Mouse (Mus musculus) 416B (cell line): ENCODE data around the gene Rtn3.
"Not testable (repeated sequence)": the region's sequence is repeated elsewhere in the genome, so short reads cannot be mapped to it uniquely, and the experiment has no call there.

ENCODE experiments used
- DNase-seq: peaks from one replicate; pipeline ENCODE4 v3.0.0; 2011; ENCODE audit warnings: low read depth

The Rtn3 gene

DNA sequence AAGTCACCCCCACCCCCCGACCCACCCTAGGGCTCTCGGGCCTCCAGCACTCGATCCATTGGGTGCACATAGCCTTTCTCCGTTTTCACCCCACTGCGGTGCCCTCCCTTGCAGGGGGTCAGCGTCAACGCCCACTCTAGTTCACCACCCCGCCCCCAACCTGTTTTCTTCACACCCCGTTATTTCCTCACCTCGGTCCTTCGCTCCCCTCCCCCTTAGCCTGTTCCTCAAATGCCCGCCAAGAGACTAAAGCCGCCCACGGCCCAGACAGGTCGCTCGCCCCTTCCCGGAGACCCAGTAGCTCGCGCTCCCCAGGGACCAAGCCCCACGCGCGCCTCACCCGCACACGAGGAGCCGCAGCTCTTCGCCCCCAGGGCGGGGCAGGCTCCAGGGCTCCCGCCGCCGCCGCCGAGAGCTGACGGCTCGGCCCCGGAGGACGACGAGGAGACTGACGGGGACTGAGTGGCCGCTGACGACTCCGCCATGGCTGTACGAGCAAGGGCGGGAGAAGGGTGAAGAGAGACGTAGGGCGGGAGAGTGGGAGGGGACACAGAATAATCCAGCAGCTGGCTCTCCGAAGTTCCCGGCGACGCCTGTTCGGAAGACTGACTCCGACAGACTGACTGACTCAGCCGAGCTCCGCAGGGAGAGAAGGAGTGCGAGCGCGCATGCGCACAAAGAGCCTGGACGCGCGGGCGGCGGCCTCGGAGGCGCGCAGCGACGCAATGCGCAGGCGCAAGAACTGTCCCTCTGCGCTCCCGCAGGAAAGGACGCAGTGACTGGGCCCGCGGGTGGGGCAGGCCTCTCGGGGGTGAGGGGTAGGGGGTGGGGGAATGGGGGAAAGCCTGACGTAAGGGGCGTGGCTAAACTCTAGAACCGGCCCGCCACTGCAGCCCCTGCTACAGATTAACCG, at the start of gene Rtn3:
Rtn3 (minus strand) TSS at position 683 of the 913 bp plus-strand sequence.
- peak; percentile 98 for DNase-seq

DNA sequence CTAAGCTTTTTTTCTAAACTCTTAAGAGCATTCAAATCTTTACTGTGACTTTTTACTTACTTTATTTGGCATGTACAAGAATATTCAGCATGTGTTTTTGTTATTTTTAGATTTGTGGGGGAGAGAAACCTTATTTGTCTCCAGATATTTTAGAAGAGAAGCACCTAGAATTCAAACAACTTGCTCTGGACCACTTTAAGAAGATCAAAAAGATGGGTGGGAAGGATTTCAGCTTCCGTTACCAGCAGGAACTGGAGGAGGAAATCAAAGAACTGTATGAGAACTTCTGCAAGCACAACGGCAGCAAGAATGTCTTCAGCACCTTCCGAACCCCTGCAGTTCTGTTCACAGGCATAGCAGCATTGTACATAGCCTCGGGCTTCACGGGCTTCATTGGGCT, 48.8 kb upstream of the Rtn3 start:
- no peak for DNase-seq

DNA sequence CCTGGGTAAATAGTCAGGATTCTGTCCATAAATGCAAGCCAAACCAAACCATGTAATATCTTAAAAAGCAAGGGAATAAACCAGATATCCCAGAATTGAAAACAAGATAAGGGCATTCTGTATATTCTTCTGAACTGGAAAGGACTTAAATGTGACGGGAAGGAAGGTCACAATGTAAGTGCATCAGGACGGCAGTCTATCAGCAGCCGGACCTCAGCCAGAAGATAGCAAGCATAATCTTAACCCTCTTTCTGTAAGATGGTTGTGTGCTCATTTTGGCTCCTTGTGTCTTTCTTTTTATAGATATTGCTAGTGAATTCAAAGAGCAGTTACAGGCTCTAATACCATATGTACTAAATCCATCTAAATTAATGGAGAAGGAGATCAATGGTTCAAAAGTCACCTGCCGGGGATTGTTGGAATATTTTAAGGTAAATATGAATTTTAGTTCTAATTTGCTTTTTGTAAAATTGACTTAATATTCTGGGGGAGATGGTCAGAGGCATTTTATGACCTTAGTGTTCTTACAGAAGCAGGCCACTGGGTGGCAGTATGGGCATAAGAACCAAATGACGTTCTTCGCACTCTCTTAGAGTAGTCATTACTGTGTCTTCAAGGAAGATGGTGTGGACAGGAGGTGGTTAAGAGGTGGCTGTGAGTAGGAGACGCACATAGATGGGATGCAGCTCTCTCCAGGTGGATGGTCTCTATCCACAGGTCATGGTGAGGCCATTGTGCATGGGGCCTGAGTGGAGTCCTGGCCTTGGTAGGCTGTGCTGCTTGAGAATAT, 45.8 kb upstream of the Rtn3 start:
- peak; percentile 76 for DNase-seq

DNA sequence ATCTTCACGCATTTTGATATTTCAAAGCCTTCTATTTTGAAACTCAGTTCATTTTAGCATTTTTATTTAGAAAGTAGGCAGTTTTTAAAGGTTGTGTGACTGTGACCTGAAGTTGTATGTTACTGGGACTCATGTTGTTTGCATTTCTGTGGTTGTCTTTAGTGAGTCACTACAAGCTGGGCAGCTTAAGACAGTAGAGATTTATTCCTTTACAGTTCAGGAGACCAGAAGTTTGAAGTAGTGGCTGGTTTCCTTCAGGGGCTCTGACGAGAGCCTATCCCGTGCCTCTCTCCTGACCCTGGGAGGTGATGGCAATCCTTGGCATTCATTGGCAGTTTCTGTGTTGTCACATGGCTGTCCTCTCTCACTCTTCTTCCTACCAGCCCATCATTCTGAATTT, 41.8 kb upstream of the Rtn3 start:
- DNase-seq = no peak

DNA sequence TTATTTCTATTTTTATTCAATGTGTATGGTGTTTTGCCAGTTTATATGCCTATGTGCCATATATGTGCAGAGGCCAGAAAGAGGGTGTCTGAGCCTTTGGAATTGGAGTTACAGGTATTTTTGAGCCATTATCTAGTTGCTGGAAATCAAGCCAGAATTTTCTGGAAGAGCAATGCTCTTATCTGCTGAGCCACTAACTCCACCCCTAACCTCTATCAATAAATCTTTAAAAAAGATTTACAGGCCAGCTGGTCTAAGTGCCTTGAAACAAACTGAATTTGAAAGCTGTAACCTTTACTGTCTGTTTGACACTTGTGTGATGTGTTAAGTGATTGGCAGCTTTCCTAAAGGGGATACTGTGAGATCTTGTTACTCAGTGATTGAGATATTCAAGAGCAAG, 40.7 kb upstream of the Rtn3 start:
- DNase-seq = no peak

DNA sequence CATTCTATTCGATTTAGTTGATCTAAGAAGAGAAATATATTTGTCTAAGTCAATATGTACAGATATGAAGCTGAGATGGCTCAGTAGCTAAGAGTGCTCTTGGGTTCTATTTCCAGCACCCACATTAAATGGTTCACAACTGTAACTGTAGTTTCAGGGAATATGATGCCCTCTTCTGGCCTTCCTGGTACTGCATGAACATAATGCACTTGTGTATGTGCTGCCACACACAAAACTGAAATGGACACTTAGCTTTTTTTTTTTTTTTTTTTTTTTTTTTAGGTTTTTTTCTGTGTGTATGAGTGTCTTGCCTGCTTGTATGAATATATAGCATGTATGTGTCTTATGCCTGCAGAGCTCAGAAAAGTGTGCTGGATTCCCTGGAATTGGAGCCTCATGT, 40.2 kb upstream of the Rtn3 start:
- peak; percentile 28 for DNase-seq

DNA sequence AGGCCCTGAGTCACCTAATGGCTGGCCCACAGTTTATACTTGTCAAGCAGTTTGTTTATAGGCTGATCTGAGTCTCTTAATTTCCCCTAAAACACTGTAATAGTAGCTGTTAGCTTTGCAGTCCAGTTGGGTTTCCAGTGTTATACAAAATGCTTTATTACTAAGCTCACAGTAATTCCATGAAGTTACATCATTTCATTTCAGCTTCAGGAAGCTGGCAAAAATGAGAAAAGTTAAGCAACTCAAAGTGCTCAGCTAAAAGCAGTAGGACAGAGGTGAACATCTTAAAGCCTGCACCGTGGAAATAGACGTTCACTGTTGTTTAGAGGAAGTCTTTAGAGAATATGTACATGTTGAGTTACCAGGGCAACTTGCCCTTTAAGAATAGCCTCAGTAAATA, 39.8 kb upstream of the Rtn3 start:
- no peak for DNase-seq

DNA sequence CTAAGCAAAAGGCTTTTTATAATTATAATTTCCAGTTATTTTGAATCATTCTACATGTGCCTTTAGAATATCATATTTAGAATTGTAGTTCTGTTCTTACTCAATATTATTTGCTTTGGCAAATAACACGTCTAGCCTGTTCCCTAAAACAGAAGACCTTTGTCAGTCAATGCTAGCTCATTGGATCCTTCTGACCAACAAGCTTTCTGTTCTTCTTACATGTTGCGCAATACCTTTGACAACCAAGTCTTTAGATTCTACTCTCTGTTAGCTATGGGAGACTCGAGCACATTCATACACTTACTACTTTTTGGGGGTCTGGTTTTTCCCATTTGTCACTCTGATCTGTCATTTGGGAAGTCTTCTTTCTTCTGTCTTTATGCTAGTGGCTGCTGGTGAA, 38.5 kb upstream of the Rtn3 start:
- DNase-seq = peak; percentile 26

DNA sequence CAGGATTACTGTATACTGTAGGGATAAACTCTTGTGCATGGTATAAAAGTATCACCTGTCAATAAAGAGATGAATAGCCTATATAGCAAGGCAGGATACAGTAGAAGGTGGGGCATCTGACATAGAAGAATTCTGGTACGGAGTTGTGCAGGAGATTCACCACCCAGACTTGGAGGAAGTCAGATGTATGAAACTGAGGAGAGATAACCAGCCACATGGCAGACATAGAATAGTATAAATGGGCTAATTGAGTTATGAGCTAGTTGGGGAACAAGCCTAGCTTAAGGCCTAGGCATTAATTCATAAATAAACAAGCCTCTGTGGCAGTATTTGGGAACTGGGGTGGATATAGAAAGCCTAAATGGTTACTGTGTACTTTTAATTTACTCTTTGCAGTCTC, 33.4 kb upstream of the Rtn3 start:
- no peak for DNase-seq

DNA sequence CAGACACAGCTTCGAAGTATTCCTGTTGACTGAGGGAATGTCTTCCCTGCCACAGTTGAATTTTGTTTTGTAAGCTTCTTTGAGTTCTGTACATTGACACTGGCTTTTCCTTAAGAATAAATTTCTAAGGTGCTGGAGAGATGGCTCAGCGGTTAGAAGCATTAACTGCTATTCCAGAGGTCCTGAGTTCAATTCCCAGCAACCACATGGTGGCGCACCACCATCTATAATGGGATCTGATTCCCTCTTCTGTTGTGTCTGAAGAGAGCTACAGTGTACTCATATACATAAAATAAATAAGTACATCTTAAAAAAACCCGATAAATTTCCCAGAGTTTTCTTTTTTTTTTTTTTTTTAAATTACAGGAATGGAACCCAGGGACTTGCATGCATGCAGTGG, 24.9 kb upstream of the Rtn3 start:
- no peak for DNase-seq

DNA sequence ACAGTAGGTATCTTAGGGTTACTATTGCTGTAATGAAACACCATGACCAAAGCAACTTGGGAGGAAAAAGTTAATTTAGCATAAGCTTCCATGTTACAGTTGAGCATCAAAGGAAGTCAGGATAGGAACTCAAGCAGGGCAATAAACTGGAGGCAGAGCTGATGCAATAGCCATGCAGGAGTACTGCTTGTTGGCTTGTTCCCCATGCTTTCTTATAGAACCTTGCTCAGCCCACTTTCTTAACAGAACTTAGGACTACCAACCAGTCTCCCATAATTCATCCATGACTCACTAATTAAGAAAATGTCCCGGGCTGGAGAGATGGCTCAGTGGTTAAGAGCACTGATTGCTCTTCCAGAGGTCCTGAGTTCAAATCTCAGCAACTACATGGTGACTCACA, 23.2 kb upstream of the Rtn3 start:
- no peak for DNase-seq

DNA sequence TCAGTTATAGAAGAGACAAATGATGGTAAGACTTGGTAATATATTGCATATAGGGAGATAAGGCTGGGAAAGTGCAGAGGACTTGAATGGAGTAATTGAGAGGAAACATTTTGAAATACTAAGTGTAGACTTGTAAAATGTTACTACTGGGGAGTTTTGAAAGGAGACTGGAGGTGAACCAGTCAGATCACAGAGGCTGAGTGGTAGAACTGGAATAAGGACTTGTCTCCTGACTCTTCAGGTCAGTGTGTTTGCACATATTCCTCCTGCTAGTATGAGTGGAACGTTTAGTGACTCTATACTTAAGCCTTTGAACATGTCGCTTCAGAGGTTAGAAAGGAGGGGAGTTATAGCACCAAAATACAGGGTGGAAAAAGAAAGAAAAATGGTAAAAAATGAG, 19.4 kb upstream of the Rtn3 start:
- peak; percentile 44 for DNase-seq

DNA sequence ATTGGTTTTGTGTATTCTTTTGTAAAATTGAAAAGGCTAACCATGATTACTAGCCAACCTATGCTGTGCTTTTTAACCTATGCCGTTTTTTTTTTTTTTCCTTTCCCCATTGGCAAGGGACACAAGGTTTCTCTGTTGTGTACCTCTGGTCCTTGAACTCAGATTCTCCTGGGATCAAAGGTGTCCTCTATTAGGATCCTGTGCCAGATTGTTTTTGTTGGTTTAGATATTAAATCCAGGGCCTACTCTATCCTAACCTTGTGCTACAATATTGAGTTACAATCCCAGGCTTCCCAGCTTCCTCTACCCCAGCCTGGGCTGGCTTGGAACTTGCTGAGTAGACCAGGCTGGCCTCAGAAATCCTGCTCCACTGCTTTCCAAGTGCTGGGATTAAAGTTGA, 17.6 kb upstream of the Rtn3 start:
- DNase-seq = no peak

DNA sequence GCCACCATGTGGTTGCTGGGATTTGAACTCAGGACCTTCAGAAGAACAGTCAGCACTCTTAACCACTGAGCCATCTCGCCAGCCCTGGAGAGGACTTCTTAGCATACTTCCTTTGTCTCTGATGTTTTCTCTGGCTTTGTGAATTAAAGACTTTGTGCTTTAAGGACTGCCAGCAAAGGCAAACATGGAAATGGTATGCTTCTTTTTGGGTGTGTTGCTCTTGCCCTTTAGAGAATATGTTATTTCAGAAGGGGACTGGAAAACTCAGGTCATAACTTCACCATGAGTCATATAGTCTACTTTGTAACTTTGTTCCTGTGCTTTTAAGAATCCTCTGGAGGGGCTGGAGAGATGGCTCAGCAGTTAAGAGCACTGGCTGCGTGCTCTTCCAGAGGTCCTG, 15.7 kb upstream of the Rtn3 start:
- DNase-seq = peak; percentile 75

DNA sequence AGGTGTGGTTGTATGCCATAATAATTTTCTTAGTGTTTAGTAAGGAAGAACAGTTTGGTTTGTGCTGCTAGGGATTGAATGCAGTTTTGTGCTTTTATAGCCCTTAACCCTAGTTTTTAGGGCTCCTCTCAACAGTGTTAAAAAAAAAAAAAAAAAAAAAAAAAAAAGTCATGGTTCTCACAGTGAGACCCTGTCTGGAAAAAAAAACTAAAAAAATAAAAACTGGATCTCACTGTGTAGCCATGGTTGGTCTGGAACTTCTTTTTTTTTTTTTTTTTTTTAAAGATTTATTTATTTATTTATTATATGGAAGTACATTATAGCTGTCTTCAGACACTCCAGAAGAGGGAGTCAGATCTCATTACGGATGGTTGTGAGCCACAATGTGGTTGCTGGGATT, 13.0 kb upstream of the Rtn3 start:
- not testable (repeated sequence) for DNase-seq

DNA sequence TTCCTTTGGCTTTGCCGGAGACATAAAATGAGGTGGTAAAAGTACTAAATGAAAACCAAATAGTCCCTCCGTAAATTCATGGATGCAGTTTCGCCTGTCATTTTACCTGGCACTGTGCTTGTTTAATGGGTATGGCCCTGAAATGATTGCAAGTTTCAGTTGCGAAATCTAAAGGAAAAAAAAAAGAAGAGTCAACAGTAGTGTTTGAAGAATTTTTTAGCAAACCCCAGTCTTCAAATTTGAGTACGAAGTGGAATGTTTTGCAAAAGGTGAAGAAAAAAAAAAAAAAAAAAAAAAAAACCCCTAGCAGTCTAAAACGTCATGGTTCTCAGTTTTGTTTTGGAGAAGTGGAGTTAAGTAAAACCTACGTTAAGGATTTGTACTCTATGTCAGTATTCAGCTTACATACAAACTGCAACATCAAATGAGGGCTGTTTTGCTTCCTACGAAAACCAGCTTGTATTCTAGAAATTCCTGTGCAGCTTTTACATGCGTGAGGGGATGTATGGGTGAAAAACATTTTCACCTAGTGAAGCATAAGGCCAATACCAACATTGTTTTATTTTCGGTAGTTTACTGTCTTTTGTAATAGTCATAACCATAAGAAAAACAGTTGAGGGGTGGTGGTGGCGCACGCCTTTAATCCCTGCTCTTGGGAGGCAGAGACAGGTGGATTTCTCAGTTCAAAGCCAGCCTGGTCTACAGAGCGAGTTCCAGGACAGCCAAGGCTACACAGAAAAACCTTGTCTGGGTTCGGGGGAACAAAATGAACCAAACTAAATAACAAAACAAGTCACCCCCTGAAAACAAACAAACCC, 12.3 kb upstream of the Rtn3 start:
- DNase-seq = peak; percentile 68

DNA sequence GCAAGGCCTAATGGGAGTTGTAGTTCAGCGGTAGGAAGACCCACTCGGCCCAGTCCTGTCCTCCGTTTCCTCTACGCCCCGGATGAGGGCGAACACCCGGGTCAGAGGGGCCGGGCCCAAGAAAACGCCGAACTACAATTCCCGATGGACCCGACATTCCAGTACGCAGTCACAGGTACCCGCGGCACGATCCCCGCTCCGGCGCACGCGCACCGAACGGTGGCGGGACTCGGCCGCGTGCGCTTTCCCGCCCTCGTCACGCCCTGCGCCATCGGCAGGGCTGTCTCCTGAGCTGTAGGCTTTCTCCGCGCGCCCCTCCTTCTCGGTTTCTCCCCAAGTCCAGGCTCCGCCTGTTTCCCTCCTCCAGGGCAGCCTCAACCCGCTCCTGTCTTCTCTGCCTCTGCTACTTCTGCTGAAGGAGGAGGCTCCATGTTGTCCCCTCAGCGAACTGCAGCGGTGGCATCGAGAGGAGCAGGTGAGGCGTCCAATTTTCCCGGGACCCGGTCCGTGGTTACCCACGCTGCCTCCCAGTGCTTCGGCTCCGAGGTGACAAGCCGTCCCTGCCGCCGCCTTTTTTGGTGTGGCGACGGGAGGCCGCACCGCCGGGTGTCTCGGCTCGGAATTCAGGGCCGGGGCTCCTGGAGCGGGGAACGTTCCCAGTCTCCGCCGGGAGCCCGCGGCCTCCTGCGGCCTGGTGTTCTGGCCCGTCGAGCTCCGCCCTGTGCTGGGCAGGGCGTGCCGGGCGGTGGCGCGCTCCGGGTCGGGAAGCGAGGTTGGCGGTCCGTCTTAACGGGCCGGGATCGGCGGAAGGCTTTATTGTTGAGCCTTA, 11.3 kb upstream of the Rtn3 start:
- peak; percentile 97 for DNase-seq

DNA sequence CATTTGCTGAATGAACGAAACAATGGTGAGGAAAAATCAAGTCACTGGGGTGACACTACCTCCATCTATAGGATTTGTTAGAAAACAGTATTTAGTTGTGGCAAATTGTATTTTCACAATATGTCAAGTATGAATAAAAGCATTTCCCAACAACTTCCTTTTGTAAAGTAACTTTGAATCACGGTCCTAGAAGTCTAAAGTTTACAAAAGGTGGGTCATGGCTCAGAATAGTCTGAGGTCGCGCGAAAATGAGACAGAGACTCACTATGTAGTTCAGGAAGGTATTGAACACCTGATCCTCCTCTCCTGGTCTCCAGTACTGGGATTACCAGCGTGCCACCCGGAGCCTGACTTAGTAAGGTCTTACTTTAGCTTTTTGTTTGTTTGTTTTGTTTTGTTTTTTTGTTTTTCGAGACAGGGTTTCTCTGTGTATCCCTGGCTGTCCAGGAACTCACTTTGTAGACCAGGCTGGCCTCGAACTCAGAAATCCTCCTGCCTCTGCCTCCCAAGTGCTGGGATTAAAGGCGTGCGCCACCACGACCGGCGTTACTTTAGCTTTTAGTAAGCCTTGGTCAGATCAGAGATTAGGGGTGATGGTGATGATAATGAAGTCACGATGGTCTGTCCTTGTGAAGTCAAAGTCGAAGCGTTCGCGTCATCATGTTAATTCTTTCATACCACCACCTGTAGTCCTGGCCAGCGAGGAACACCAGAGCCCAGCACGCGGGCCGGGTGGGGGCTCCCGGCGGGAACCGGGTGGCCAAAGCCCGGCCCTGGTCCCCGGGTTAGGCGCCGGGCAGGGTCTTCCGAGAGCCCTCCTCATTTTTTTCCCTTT, 10.5 kb upstream of the Rtn3 start, which contains the start of gene Atl3:
Atl3 (plus strand) TSS at position 689 of the 835 bp plus-strand sequence.
- DNase-seq = peak; percentile 40

DNA sequence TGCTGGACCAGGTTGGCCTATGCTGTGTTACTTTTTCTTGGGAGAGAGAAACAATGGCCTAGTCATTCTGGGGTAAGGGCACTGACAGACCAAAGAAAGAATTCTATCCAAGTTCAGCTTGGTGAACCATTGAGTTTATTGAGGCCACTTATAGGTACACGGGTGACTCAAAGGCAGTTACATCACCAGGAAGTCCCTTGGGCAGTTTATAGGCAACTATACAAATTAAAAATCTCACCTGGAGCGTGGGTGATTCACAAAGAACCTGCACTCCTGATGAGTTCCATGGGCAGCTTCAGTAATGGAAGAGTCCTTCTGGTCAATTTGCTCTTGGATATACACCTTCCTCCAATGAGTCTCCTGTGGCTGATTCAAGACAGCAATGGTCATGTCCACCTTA, 9.6 kb upstream of the Rtn3 start:
- no peak for DNase-seq

DNA sequence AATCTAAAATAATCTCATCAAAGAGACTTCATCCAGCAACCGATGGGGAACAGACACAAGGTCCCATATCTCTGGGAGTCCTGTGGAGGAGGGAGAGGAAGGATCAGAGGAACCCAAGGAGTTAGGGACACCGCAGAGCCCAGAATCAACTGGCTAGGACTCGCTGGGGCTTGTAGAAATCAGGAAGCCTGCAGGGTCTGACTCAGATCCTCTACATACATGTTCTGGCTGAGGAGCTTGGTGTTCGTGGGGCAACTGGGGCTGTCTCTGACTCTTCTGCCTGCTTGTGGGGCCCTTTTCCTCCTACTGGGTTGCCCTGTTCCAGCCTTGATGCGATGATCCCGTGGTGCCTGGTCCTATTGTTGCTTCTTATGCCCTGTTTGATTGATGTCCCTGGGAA, 8.9 kb upstream of the Rtn3 start:
- peak; percentile 58 for DNase-seq

DNA sequence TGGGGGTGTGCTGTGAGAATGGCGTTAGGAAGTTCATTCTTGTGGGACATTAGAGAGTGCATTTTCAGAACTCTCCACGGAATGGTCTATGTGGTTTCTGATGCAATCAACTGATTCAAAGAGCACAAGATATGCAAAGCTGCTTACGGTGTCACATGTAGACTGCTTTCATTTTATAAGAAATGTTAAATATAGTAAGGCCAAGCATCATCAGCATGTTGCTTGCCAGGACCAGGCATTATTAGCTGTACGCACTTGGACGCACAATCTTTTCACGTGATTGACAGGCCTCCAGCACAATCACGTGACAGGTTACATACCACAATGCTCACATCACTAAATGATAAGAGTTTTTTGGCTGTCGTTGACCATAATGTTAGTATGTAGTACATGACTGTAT, 4.6 kb upstream of the Rtn3 start:
- DNase-seq = peak; percentile 74
